ENCODE assay signal across 10 mouse cellular contexts in the genomic region with DNA sequence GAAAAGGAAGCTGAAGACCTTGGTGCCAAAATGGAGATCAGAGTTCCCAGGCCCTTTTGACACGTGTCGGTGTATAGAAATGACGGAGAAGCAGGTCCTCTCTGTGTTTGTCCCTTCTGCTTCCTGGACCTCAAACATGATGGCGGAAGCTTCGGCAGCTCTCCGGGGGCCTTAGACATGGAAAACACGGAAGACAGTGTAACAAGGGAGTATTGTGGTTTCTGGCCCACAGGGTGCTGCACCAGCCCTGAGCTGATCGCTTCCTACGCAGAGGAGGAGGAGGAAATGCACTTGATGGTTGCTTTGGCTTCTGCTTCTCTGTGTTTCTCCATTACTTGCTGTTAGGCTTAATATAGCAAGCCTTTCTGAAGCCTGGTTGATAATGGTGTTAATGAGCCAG. TPM values are rescaled to one million over a fixed set of nuclear protein-coding genes. Genes with fewer than 3 reads are reported as not detected.
DNase-seq lines count a peak whose midpoint lies in the region; ATAC-seq lines count a peak whose summit lies in the region.
"Had no signal": no experiment of that assay in that cellular context is flagged by ENCODE, and none has a peak within 500 bp of the region (broad histone marks: within the 10 kb centered on the region; RNA-seq: fewer than 3 reads in every experiment).

No protein-coding gene starts in this region.

- H3K4me1 ChIP-seq in liver, embryonic 16.5 days (ENCODE audit: control insufficient read depth, low read depth, low read length): no peaks in the 10 kb centered on the region
- H3K4me1 ChIP-seq in liver, embryonic 12.5 days: peaks cover 13% of the 10 kb centered on the region; the same call in 1 of the 2 replicates
- 0 out of 2 replicates have a peak, but pooled peaks cover 8% of the 10 kb centered on the region for H3K4me1 ChIP-seq in hindbrain, embryonic 12.5 days
- H3K4me1 ChIP-seq: midbrain, embryonic 15.5 days had no signal

- H3K4me2 ChIP-seq in liver, embryonic 16.5 days (ENCODE audit: low read depth, low read length): no peak overlapping the region
- H3K4me2 ChIP-seq in liver, embryonic 12.5 days: no peak overlapping the region
- H3K4me2 ChIP-seq in hindbrain, embryonic 12.5 days (replicated peaks): no peak overlapping the region
- H3K4me2 ChIP-seq: midbrain, embryonic 15.5 days had no signal

- 33% methylated on average over 9 of the region's 9 CpGs for WGBS in liver, embryonic 16.5 days (ENCODE audit: insufficient replicate concordance)
- 50% methylated on average over 9 of the region's 9 CpGs for WGBS in liver, embryonic 12.5 days (ENCODE audit: insufficient replicate concordance)
- WGBS in hindbrain, embryonic 12.5 days: 89% methylated on average over 9 of the region's 9 CpGs

- 0 out of 2 replicates have a peak overlapping the region, but pooled peaks have one; percentile 4 for H3K27ac ChIP-seq in liver, embryonic 16.5 days (ENCODE audit: low read length)
- H3K27ac ChIP-seq in liver, embryonic 12.5 days: no peak overlapping the region
- H3K27ac ChIP-seq in hindbrain, embryonic 12.5 days: no peak overlapping the region
- H3K27ac ChIP-seq: midbrain, embryonic 15.5 days had no signal

- no peak for ATAC-seq in liver, embryonic 16.5 days (ENCODE audit: low read depth)
- no peak for ATAC-seq in liver, embryonic 12.5 days
- peak; percentile 72 for ATAC-seq in common myeloid progenitor, adult 5-6 weeks (replicated peaks; ENCODE audit: low read depth, poor library complexity, severe bottlenecking)
- no peak for ATAC-seq in hindbrain, embryonic 12.5 days (ENCODE audit: low FRiP score)
- ATAC-seq: midbrain, embryonic 15.5 days had no signal

- H3K4me3 ChIP-seq in liver, embryonic 16.5 days (ENCODE audit: low read depth, low read length): no peak overlapping the region
- no peak overlapping the region for H3K4me3 ChIP-seq in liver, embryonic 12.5 days
- H3K4me3 ChIP-seq in hindbrain, embryonic 12.5 days: no peak overlapping the region
- H3K4me3 ChIP-seq: midbrain, embryonic 15.5 days had no signal

- no peaks in the 10 kb centered on the region for H3K9me3 ChIP-seq in liver, embryonic 16.5 days (replicated peaks; ENCODE audit: control insufficient read depth, low read length)
- no peaks in the 10 kb centered on the region for H3K9me3 ChIP-seq in liver, embryonic 12.5 days (replicated peaks)
- no peaks in the 10 kb centered on the region for H3K9me3 ChIP-seq in hindbrain, embryonic 12.5 days (replicated peaks)
- H3K9me3 ChIP-seq: midbrain, embryonic 15.5 days had no signal

- no peaks in the 10 kb centered on the region for H3K36me3 ChIP-seq in liver, embryonic 16.5 days (ENCODE audit: control insufficient read depth, insufficient read depth)
- H3K36me3 ChIP-seq in liver, embryonic 12.5 days: no peaks in the 10 kb centered on the region
- no peaks in the 10 kb centered on the region for H3K36me3 ChIP-seq in hindbrain, embryonic 12.5 days
- H3K36me3 ChIP-seq: midbrain, embryonic 15.5 days had no signal

- H3K9ac ChIP-seq in liver, embryonic 16.5 days (ENCODE audit: low read depth, low read length): no peak overlapping the region
- H3K9ac ChIP-seq in liver, embryonic 12.5 days: no peak overlapping the region
- H3K9ac ChIP-seq in hindbrain, embryonic 12.5 days: no peak overlapping the region
- H3K9ac ChIP-seq: midbrain, embryonic 15.5 days had no signal

- peak; percentile 42 to 46 for DNase-seq in CD8-positive naive resting alpha-beta T cell, adult 2 months (ENCODE audit: low read depth in 2 of 2, low spot score in 2 of 2)
- peak; percentile 80 for DNase-seq in naive thymus-derived CD4-positive, alpha-beta T cell, adult 2 months (ENCODE audit: low read depth)
- no peak for DNase-seq in c-Kit-positive CD71-positive TER-119-positive erythroid progenitor cells, embryonic 14.5 days (ENCODE audit: low spot score)
- DNase-seq in adrenal gland, postnatal 36 days: no peak
- DNase-seq: kidney, postnatal 10 days had no signal

- no peaks in the 10 kb centered on the region for H3K27me3 ChIP-seq in liver, embryonic 16.5 days (ENCODE audit: control insufficient read depth, insufficient read depth, low read depth, low read length)
- no peaks in the 10 kb centered on the region for H3K27me3 ChIP-seq in liver, embryonic 12.5 days (replicated peaks)
- no peaks in the 10 kb centered on the region for H3K27me3 ChIP-seq in hindbrain, embryonic 12.5 days
- H3K27me3 ChIP-seq: midbrain, embryonic 15.5 days had no signal

RNA-seq across cellular contexts. Expression of a gene that starts 32.9 kb away (rescaled TPM):
- 32.2 and 37.0 TPM in 2 replicates for polyA plus RNA-seq in liver, embryonic 16.5 days (2015; fragmentation: Nextera tagmentation; extraction: Ambion mirVana)
- 20.9 and 21.3 TPM in 2 replicates for polyA plus RNA-seq in liver, embryonic 12.5 days (2016; fragmentation: Nextera tagmentation; extraction: Ambion mirVana)
- total RNA-seq in common myeloid progenitor, adult 5-6 weeks (2017): 20.8 and 24.3 TPM in 2 replicates
- 10.3 and 10.4 TPM in 2 replicates for polyA plus RNA-seq in hindbrain, embryonic 12.5 days (2016; fragmentation: Nextera tagmentation; extraction: Ambion mirVana)
- total RNA-seq in adrenal gland, postnatal 36 days (2021): 10 to 100 TPM; 24.5 to 33.5 TPM

RNA-seq across cellular contexts. Expression of a gene that starts 34.2 kb away (rescaled TPM):
- 1.2 and 1.4 TPM in 2 replicates for polyA plus RNA-seq in liver, embryonic 16.5 days (2015; fragmentation: Nextera tagmentation; extraction: Ambion mirVana)
- 4.0 and 4.3 TPM in 2 replicates for polyA plus RNA-seq in liver, embryonic 12.5 days (2016; fragmentation: Nextera tagmentation; extraction: Ambion mirVana)
- total RNA-seq in common myeloid progenitor, adult 5-6 weeks (2017): 10.2 and 15.9 TPM in 2 replicates
- 7.7 and 8.3 TPM in 2 replicates for polyA plus RNA-seq in hindbrain, embryonic 12.5 days (2016; fragmentation: Nextera tagmentation; extraction: Ambion mirVana)
- 10 to 100 TPM; 58.5 to 71.5 TPM for total RNA-seq in adrenal gland, postnatal 36 days (2021)

Comparison
In these comparisons a context has a peak if more than half of its experiments do, and no peak if none do; other contexts are left out.
1. DNase-seq: peak in CD8-positive naive resting alpha-beta T cell, adult 2 months (2 of 2) and naive thymus-derived CD4-positive, alpha-beta T cell, adult 2 months (single experiment); none in c-Kit-positive CD71-positive TER-119-positive erythroid progenitor cells, embryonic 14.5 days (single experiment) and adrenal gland, postnatal 36 days (0 of 2).